Mouse (Mus musculus) spleen, adult 2 months (tissue): ENCODE measurements at regions not wholly inside any gene's neighbourhood (a gene's known extent, or its start where the extent isn't known, plus 50 kb on each side); places are given as distances from the start of the nearest gene placed in this dataset.

ENCODE experiments used
- DNase-seq, 2 experiments: peaks; one replicate each; pipeline versions ENCODE4 v3.0.0 to v3.0.0-alpha.2; 2012 to 2021; ENCODE audit warnings: low spot score in 2 of 2, low read depth in 1 of 2
- H3K27ac ChIP-seq: fragments of 200-500 bp; 2 replicates; pipeline ENCODE4 v1.5.1; 2012; ENCODE audit warnings: low read length, inconsistent platforms; ENCODE audit not compliant: insufficient read depth
- H3K27me3 ChIP-seq: fragments of 200-500 bp; 2 replicates; pipeline ENCODE4 v1.6.1; 2012; ENCODE audit warnings: mild to moderate bottlenecking, moderate library complexity, low read length, inconsistent platforms; ENCODE audit not compliant: control insufficient read depth, insufficient read depth
- H3K36me3 ChIP-seq: fragments of 200-500 bp; 2 replicates; pipeline ENCODE4 v1.6.1; 2012; ENCODE audit warnings: mild to moderate bottlenecking, low read length, inconsistent platforms; ENCODE audit not compliant: control insufficient read depth, insufficient read depth
- H3K4me1 ChIP-seq: fragments of 200-500 bp; 2 replicates; pipeline ENCODE4 v1.6.1; 2011; ENCODE audit warnings: inconsistent platforms; ENCODE audit not compliant: control insufficient read depth, insufficient read depth, insufficient read length
- H3K4me3 ChIP-seq: fragments of 200-500 bp; 2 replicates; pipeline ENCODE4 v1.5.1; 2011; ENCODE audit warnings: mild to moderate bottlenecking, inconsistent platforms; ENCODE audit not compliant: insufficient read depth, insufficient read length; ENCODE audit errors: extremely low read depth
- CTCF ChIP-seq: fragments of 200-500 bp; IDR thresholded peaks from 2 replicates; pipeline ENCODE4 v1.5.1; 2011; ENCODE audit warnings: mild to moderate bottlenecking, inconsistent platforms; ENCODE audit not compliant: insufficient read depth, insufficient read length, insufficient replicate concordance; ENCODE audit errors: extremely low read depth
- POLR2A ChIP-seq: fragments of 200-500 bp; IDR thresholded peaks from 2 replicates; pipeline ENCODE4 v1.6.1; 2011; ENCODE audit warnings: low read depth, low read length, inconsistent platforms
- WGBS: fragments of 180-500 bp; shearing (Covaris S2); methylation state at CpG from one replicate; pipeline ENCODE4 v1.1.7; 2018; 5-methylcytosine and 5-hydroxymethylcytosine counted together

DNA sequence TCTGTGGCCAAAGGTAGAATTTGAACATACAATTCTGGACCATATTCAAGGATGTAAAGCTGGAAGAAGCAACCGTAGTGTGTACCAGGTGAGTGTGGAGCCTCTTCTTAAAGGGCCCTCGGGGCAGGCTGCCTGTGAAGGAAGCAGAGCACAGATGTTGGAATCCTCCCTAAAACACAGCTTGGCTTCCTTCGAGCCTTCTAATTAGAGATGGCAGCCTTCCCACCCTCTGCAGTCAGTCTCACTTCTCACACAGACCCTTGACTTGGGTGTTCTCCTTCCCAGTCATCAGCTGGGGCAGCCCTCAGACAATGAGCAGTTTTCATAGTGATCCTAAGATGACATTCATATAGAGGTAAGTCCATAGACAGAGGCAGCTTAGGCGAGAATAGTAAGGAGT lies 371.7 kb upstream of the Gm10131 start:
- DNase-seq = no peak
- H3K27me3 ChIP-seq = no peaks in the 10 kb centered on the region
- WGBS = 82% methylated on average over 4 of the region's 4 CpGs
- no peaks in the 10 kb centered on the region for H3K4me1 ChIP-seq
- no peak overlapping the region for H3K4me3 ChIP-seq
- TF ChIP-seq POLR2A (no peak), CTCF (no peak)
- H3K36me3 ChIP-seq = no peaks in the 10 kb centered on the region
- H3K27ac ChIP-seq = no peak overlapping the region

DNA sequence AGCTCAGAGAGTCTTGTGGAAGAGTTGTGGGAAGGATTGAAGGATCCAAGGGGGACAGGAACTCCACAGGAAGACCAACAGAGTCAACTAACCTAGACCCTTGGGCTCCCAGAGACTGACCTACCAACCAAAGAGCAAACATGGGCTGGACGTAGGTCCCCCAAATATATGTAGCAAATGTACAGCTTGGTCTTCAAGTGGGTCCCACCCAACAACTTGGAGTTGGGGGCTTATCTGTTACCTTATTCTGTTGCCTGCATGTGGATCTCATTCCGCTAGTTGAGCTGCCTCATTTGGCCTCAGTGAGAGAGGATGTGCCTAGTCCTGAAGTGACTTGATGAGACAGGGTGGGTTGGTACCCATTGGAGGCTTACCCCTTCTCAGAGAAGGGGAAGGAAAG lies 371.1 kb upstream of the Gm10131 start:
- DNase-seq = no peak
- no peak overlapping the region for H3K4me3 ChIP-seq
- H3K27me3 ChIP-seq = no peaks in the 10 kb centered on the region
- no peak for TF ChIP-seq POLR2A
- no peak for TF ChIP-seq CTCF
- H3K36me3 ChIP-seq = no peaks in the 10 kb centered on the region
- WGBS = 90% methylated on average over 2 of the region's 2 CpGs
- no peaks in the 10 kb centered on the region for H3K4me1 ChIP-seq
- H3K27ac ChIP-seq = no peak overlapping the region

DNA sequence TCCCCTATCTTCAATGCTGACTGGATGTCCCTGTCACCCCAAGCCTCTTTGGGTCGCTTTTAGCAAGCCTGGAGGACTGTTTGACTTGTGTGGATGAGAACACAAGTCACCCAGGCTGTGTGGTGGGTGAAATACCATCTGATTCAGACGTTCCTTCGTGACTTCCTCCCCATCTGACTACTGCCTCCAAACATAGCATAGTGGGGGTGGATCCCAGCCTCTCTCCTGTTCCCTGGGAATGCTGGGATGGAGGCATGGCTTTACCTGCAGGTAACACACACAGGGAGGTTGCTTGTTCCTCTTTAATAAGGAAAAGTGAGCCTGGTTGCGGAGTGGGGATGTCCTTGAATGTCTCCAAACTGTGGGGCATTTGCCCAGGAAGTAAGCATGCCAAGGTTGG lies 369.0 kb upstream of the Gm10131 start:
- TF ChIP-seq CTCF = no peak
- no peak for TF ChIP-seq POLR2A
- WGBS = 79% methylated on average over 4 of the region's 4 CpGs
- no peaks in the 10 kb centered on the region for H3K36me3 ChIP-seq
- DNase-seq = no peak
- H3K4me1 ChIP-seq = no peaks in the 10 kb centered on the region
- no peak overlapping the region for H3K27ac ChIP-seq
- no peaks in the 10 kb centered on the region for H3K27me3 ChIP-seq
- no peak overlapping the region for H3K4me3 ChIP-seq

DNA sequence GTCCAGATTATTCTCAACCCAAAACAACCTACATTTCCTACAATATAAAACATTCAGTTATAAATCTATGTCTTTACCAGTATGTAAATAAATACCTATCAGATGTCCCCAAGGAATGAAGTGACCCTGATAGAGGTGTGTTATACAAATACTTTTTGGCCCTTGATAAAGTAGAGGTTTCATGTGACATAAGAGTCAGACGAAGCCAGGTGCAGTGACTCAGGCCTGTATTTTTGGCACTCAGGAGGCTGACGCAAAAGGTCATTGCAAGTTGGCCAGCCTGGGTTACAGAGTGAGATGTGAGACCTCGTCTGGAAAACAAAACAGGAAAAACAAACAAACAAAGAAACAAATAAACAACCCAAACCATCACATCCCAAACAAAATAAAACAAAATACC lies 367.4 kb upstream of the Gm10131 start:
- no peaks in the 10 kb centered on the region for H3K27me3 ChIP-seq
- H3K4me1 ChIP-seq = no peaks in the 10 kb centered on the region
- no peak overlapping the region for H3K27ac ChIP-seq
- no peak overlapping the region for H3K4me3 ChIP-seq
- no peaks in the 10 kb centered on the region for H3K36me3 ChIP-seq
- TF ChIP-seq CTCF (no peak), POLR2A (no peak)
- DNase-seq = no peak
- WGBS = 75% methylated on average over 3 of the region's 3 CpGs

DNA sequence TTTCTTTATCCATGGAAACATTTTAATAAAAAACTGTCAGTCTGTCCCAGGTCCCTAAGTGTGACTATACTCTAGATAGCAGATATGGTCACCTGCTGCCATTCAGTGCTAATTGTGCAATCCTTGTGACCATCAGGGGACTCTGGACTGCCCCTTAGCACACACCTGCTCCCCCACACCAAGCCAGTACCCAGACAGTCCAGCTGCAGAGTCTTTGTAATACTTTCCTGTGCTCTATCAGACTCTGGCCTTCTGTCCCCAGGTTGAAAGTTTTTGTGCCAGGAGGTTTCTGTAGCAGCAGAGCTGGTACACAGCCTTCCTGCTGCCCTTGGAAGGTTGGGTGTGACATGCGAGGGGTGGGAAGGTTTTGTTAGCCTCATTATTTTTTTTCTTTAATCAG lies 366.9 kb upstream of the Gm10131 start:
- H3K4me3 ChIP-seq = no peak overlapping the region
- no peak overlapping the region for H3K27ac ChIP-seq
- H3K36me3 ChIP-seq = no peaks in the 10 kb centered on the region
- 81% methylated on average over 1 of the region's 1 CpGs for WGBS
- TF ChIP-seq CTCF = no peak
- TF ChIP-seq POLR2A = no peak
- H3K27me3 ChIP-seq = no peaks in the 10 kb centered on the region
- no peak for DNase-seq
- no peaks in the 10 kb centered on the region for H3K4me1 ChIP-seq

DNA sequence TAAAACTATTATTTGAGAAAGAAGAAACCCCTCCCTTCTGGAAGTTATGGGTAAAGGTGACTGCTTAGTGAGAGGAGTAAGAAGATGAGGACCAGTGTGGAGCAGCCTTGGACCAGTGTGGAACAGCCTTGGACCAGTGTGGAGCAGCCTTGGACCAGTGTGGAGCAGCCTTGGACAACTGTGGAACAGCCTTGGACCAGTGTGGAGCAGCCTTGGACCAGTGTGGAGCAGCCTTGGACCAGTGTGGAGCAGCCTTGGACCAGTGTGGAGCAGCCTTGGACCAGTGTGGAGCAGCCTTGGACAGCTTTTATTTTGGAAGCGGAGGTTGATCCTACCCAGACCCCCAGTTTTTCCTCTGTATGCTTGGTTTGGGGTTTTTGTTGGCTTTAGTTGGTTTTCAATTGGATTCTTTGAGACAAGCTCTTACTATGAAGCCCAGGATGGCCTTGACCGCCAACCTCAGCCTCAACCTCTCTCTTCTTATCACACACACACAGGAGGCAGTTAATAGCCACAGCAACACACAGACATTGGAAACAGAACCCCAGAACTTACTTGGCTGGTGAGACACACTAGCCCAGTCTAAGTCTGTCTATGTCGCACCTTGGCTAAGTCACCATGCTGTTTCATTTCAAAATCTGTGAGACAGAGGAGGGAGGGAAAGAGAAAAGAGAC lies 364.7 kb upstream of the Gm10131 start:
- H3K4me1 ChIP-seq = no peaks in the 10 kb centered on the region
- no peak overlapping the region for H3K4me3 ChIP-seq
- H3K27ac ChIP-seq = no peak overlapping the region
- TF ChIP-seq POLR2A = no peak
- TF ChIP-seq CTCF = no peak
- 87% methylated on average over 3 of the region's 3 CpGs for WGBS
- H3K27me3 ChIP-seq = no peaks in the 10 kb centered on the region
- H3K36me3 ChIP-seq = no peaks in the 10 kb centered on the region
- no peak for DNase-seq

DNA sequence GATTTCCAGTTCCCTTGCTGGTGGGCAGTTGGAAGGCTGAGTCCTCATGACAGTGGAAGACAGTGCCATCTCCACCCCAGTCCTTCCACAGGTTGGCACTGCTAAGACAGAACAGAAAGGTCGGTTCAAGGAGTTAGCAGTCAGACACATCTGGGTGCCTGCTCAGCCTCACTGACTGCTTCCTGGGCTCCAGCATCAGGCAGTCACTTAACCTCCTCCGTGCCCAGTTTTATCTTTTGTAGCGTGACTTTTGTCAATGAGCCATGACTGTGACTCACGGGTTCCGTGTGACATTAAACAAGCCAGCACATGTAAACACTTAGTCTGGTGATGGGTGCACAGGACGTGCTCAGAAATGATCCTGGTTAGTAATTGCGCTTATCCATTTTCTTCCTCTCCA lies 363.1 kb upstream of the Gm10131 start:
- WGBS = 75% methylated on average over 7 of the region's 7 CpGs
- Histone ChIP-seq H3K4me1 (no peaks in the 10 kb centered on the region), H3K36me3 (no peaks in the 10 kb centered on the region), H3K4me3 (no peak overlapping the region), H3K27ac (no peak overlapping the region), H3K27me3 (no peaks in the 10 kb centered on the region)
- DNase-seq = no peak
- TF ChIP-seq POLR2A (no peak), CTCF (no peak)
